Mouse (Mus musculus): Measurements from ENCODE around the gene Dock2. TPM values are rescaled to one million over a fixed set of nuclear protein-coding genes. Genes with fewer than 3 reads are reported as not detected.

The Dock2 gene
- total and polyA plus RNA-seq, 3 experiments, result 60.9 to 101 (median 77.9) TPM

DNA sequence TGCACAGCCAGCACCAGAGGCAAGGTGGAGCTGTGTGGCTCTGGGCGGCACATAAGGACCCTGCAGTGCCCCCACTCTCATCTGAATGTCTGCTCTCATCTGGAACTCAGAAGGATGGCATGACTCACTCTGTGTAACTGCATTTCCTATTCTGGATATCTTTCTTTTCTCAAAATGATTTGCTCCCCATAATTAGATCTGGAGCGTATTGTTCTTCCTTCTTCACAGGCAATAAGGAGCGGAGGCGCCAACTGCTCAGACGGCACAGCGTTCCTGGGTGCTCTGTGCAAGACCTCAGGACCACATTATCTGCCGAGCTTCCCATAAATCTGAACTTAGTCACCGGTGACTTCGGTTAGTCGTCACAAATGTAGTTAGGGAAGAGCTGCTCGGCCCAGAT lies 75.4 kb downstream of the Dock2 start:
- no peaks in the 10 kb centered on the region for H3K27me3 ChIP-seq (ENCODE audit: control insufficient read depth in 1 of 2, insufficient read depth in 2 of 2, low read length in 2 of 2)
- H3K4me1 ChIP-seq (ENCODE audit: control insufficient read depth in 1 of 2, insufficient read depth in 2 of 2, low read length in 2 of 2), result no peaks in the 10 kb centered on the region
- no peak overlapping the region for H3K9ac ChIP-seq (ENCODE audit: control insufficient read depth, low read depth, low read length, poor library complexity, severe bottlenecking)
- H3K4me3 ChIP-seq (ENCODE audit: control insufficient read depth in 1 of 2, insufficient read depth in 1 of 2, low read depth in 2 of 2, low read length in 2 of 2), result no peak overlapping the region
- no peak for TF ChIP-seq ZKSCAN1 (IDR thresholded peaks at IDR 0.05; ENCODE audit: low read depth, low read length)
- TF ChIP-seq ELF1 (IDR thresholded peaks at IDR 0.05; ENCODE audit: low read depth, low read length), result no peak
- no peak for TF ChIP-seq TBP (IDR thresholded peaks at IDR 0.05; ENCODE audit: low read depth, low read length)
- H3K79me2 ChIP-seq (ENCODE audit: control insufficient read depth, insufficient read depth, low read length, poor library complexity), result no peaks in the 10 kb centered on the region
- peaks cover 0 to 40% of the 10 kb centered on the region in 2 experiments; a peak in 2 of 4 replicates for H3K36me3 ChIP-seq (ENCODE audit: control insufficient read depth in 1 of 2, insufficient read depth in 2 of 2, low read length in 2 of 2)
- no peak for DNase-seq (ENCODE audit: low read depth, low spot score)
- no peak overlapping the region for H3K27ac ChIP-seq (ENCODE audit: control insufficient read depth, low read depth, low read length)
- H3K9me3 ChIP-seq (replicated peaks; ENCODE audit: insufficient read depth, low read length), result no peaks in the 10 kb centered on the region

GRCm38 (mm10) chr11:34707360-34707759 lies 76.3 kb downstream of the Dock2 start:
- Histone ChIP-seq H3K4me3 (ENCODE audit: control insufficient read depth in 1 of 2, insufficient read depth in 1 of 2, low read depth in 2 of 2, low read length in 2 of 2) (no peak overlapping the region), H3K27me3 (ENCODE audit: control insufficient read depth in 1 of 2, insufficient read depth in 2 of 2, low read length in 2 of 2) (no peaks in the 10 kb centered on the region), H3K79me2 (ENCODE audit: control insufficient read depth, insufficient read depth, low read length, poor library complexity) (no peaks in the 10 kb centered on the region), H3K9ac (ENCODE audit: control insufficient read depth, low read depth, low read length, poor library complexity, severe bottlenecking) (no peak overlapping the region), H3K9me3 (replicated peaks; ENCODE audit: insufficient read depth, low read length) (no peaks in the 10 kb centered on the region), H3K36me3 (ENCODE audit: control insufficient read depth in 1 of 2, insufficient read depth in 2 of 2, low read length in 2 of 2) (peaks cover 0 to 34% of the 10 kb centered on the region in 2 experiments; a peak in 2 of 4 replicates), H3K27ac (ENCODE audit: control insufficient read depth, low read depth, low read length) (no peak overlapping the region), H3K4me1 (ENCODE audit: control insufficient read depth in 1 of 2, insufficient read depth in 2 of 2, low read length in 2 of 2) (no peaks in the 10 kb centered on the region)
- no peak for TF ChIP-seq ZNF384 (IDR thresholded peaks at IDR 0.05; ENCODE audit: low read depth, low read length)
- no peak for TF ChIP-seq MEF2A (IDR thresholded peaks at IDR 0.05; ENCODE audit: extremely low read depth, insufficient replicate concordance, low read depth, low read length, poor library complexity, severe bottlenecking)
- TF ChIP-seq MAZ (IDR thresholded peaks at IDR 0.05; ENCODE audit: low read depth, low read length), result no peak
- TF ChIP-seq USF1 (IDR thresholded peaks at IDR 0.05; ENCODE audit: low read depth, low read length), result no peak
- no peak for TF ChIP-seq SIN3A (IDR thresholded peaks at IDR 0.05; ENCODE audit: low read length)
- TF ChIP-seq KAT2A (conservative IDR thresholded peaks at IDR 0.05; ENCODE audit: low read depth, low read length), result no peak
- TF ChIP-seq MXI1 (IDR thresholded peaks at IDR 0.05; ENCODE audit: low read depth, low read length), result no peak
- TF ChIP-seq HCFC1 (IDR thresholded peaks at IDR 0.05; ENCODE audit: low read depth, low read length), result no peak
- no peak for TF ChIP-seq ZMIZ1 (IDR thresholded peaks at IDR 0.05; ENCODE audit: low read depth, low read length)
- no peak for TF ChIP-seq POLR2AphosphoS5 (IDR thresholded peaks at IDR 0.05; ENCODE audit: borderline replicate concordance, low read depth, low read length)
- TF ChIP-seq POLR2AphosphoS2 (IDR thresholded peaks at IDR 0.05; ENCODE audit: low read length), result no peak
- no peak for TF ChIP-seq GATA1 (IDR thresholded peaks at IDR 0.05; ENCODE audit: low read depth, low read length)
- no peak for TF ChIP-seq CTCF (IDR thresholded peaks at IDR 0.05 in 2 of 3, conservative IDR thresholded peaks at IDR 0.05 in 1 of 3; ENCODE audit: control insufficient read depth in 1 of 3, insufficient read depth in 1 of 3, low read depth in 2 of 3, low read length in 3 of 3, poor library complexity in 1 of 3, severe bottlenecking in 1 of 3)
- TF ChIP-seq CHD1 (IDR thresholded peaks at IDR 0.05; ENCODE audit: low read depth, low read length), result no peak
- no peak for TF ChIP-seq MAFK (IDR thresholded peaks at IDR 0.05; ENCODE audit: borderline replicate concordance, low read depth, low read length)
- no peak for DNase-seq (ENCODE audit: low read depth, low spot score)

Data from MEL (cell line).